In genomic region chr10:67985100-67985499, GRCm38 (mm10) we compare ENCODE assay signal across 19 mouse cellular contexts. TPM values are rescaled to one million over a fixed set of nuclear protein-coding genes. Genes with fewer than 3 reads are reported as not detected.
DNase-seq lines count a peak whose midpoint lies in the region; ATAC-seq and TF ChIP-seq lines count a peak whose summit lies in the region.
"Had no signal": no experiment of that assay in that cellular context is flagged by ENCODE, and none has a peak within 500 bp of the region (broad histone marks: within the 10 kb centered on the region; RNA-seq: fewer than 3 reads in every experiment).

No protein-coding gene starts in this region.

- no peak overlapping the region for H3K4me2 ChIP-seq in forebrain, embryonic 16.5 days (ENCODE audit: low read length)
- H3K4me2 ChIP-seq in forebrain, postnatal 0 days (ENCODE audit: low read depth), result no peak overlapping the region
- H3K4me2 ChIP-seq: embryonic facial prominence, embryonic 13.5 days; heart, embryonic 11.5 days; hindbrain, embryonic 13.5 days; limb, embryonic 15.5 days; liver, embryonic 13.5 days; midbrain, embryonic 11.5 days; neural tube, embryonic 13.5 days had no signal

- H3K27me3 ChIP-seq in forebrain, embryonic 16.5 days (replicated peaks; ENCODE audit: control insufficient read depth, insufficient read depth, low read length), result no peaks in the 10 kb centered on the region
- no peaks in the 10 kb centered on the region for H3K27me3 ChIP-seq in forebrain, postnatal 0 days (ENCODE audit: insufficient read depth, low read length)
- H3K27me3 ChIP-seq: embryonic facial prominence, embryonic 13.5 days; hindbrain, embryonic 13.5 days; limb, embryonic 15.5 days; liver, embryonic 13.5 days; neural tube, embryonic 13.5 days had no signal

- H3K36me3 ChIP-seq in forebrain, embryonic 16.5 days (ENCODE audit: control insufficient read depth, insufficient read depth), result no peaks in the 10 kb centered on the region
- H3K36me3 ChIP-seq in forebrain, postnatal 0 days (ENCODE audit: insufficient read depth), result no peaks in the 10 kb centered on the region
- H3K36me3 ChIP-seq: hindbrain, embryonic 13.5 days; liver, embryonic 13.5 days; neural tube, embryonic 13.5 days had no signal

- WGBS in forebrain, embryonic 16.5 days, result 79% methylated on average over 17 of the region's 17 CpGs
- WGBS in forebrain, postnatal 0 days, result 79% methylated on average over 17 of the region's 17 CpGs

- no peak overlapping the region for H3K27ac ChIP-seq in forebrain, embryonic 16.5 days (ENCODE audit: low read length)
- no peak overlapping the region for H3K27ac ChIP-seq in forebrain, postnatal 0 days (ENCODE audit: low read depth, low read length)
- H3K27ac ChIP-seq: embryonic facial prominence, embryonic 13.5 days; hindbrain, embryonic 13.5 days; kidney, postnatal 0 days; limb, embryonic 10.5 days; limb, embryonic 15.5 days; liver, embryonic 13.5 days; neural tube, embryonic 13.5 days had no signal

- no peaks in the 10 kb centered on the region for H3K9me3 ChIP-seq in forebrain, embryonic 16.5 days (ENCODE audit: control insufficient read depth, low read length)
- no peaks in the 10 kb centered on the region for H3K9me3 ChIP-seq in forebrain, postnatal 0 days (ENCODE audit: low read length)
- H3K9me3 ChIP-seq: embryonic facial prominence, embryonic 13.5 days; hindbrain, embryonic 13.5 days; limb, embryonic 10.5 days; limb, embryonic 15.5 days; liver, embryonic 13.5 days; neural tube, embryonic 13.5 days had no signal

- peaks cover 5% of the 10 kb centered on the region for H3K4me1 ChIP-seq in forebrain, embryonic 16.5 days (replicated peaks; ENCODE audit: control insufficient read depth, insufficient read depth, low read length)
- peaks cover 3% of the 10 kb centered on the region; the same call in 1 of the 2 replicates for H3K4me1 ChIP-seq in forebrain, postnatal 0 days (ENCODE audit: insufficient read depth)
- H3K4me1 ChIP-seq: limb, embryonic 15.5 days had no signal

- no peak for DNase-seq in forebrain, postnatal 0 days
- peak; percentile 34 for DNase-seq in layer of hippocampus, adult 9-11 months
- DNase-seq in layer of hippocampus, adult 8-10 months (ENCODE audit: low spot score in 2 of 2), result no peak
- peak; percentile 36 for DNase-seq in NIH3T3 (ENCODE audit: low read depth)
- peak; percentile 34 for DNase-seq in brain, adult 2 months (ENCODE audit: low read depth, low spot score)
- no peak for DNase-seq in kidney, postnatal 36 days
- DNase-seq: gastrocnemius, postnatal 25 days; liver, embryonic 13.5 days had no signal

- no peak overlapping the region for H3K9ac ChIP-seq in forebrain, embryonic 16.5 days (replicated peaks; ENCODE audit: low read depth, low read length)
- H3K9ac ChIP-seq in forebrain, postnatal 0 days, result no peak overlapping the region
- H3K9ac ChIP-seq: embryonic facial prominence, embryonic 13.5 days; hindbrain, embryonic 13.5 days; limb, embryonic 15.5 days; liver, embryonic 13.5 days; neural tube, embryonic 13.5 days had no signal

- peak; percentile 4; the same call in 1 of the 2 replicates for ATAC-seq in forebrain, embryonic 16.5 days
- ATAC-seq in forebrain, postnatal 0 days, result no peak

- H3K4me3 ChIP-seq in forebrain, embryonic 16.5 days (replicated peaks; ENCODE audit: low read length), result no peak overlapping the region
- no peak overlapping the region for H3K4me3 ChIP-seq in forebrain, postnatal 0 days (ENCODE audit: low read depth, low read length)
- H3K4me3 ChIP-seq: embryonic facial prominence, embryonic 13.5 days; hindbrain, embryonic 13.5 days; limb, embryonic 10.5 days; limb, embryonic 15.5 days; liver, embryonic 13.5 days; neural tube, embryonic 13.5 days had no signal

- no peak for TF ChIP-seq CTCF in forebrain, postnatal 0 days (IDR thresholded peaks at IDR 0.05; ENCODE audit: low read depth)

RNA-seq across cellular contexts. Expression of gene Rtkn2, which starts 5.7 kb away (rescaled TPM):
- polyA plus RNA-seq in forebrain, embryonic 16.5 days (2015; fragmentation: Nextera tagmentation; extraction: Ambion mirVana), result 8.1 and 10.0 TPM in 2 replicates
- 4.5 and 4.9 TPM in 2 replicates for total RNA-seq in forebrain, postnatal 0 days (2014; rRNA removed)
- 3.2 and 4.2 TPM in 2 replicates for polyA plus RNA-seq in forebrain, postnatal 0 days (2015; fragmentation: Nextera tagmentation; extraction: Ambion mirVana)
- total RNA-seq in layer of hippocampus, adult 8-10 months (2022), result 1 to 10 TPM; 5.6 to 8.2 (median 7.0) TPM
- polyA plus RNA-seq: adrenal gland, adult 2 months; large intestine, adult 2 months had no signal

Comparison
In these comparisons a context has a peak if more than half of its experiments do, and no peak if none do; other contexts are left out.
1. DNase-seq: peak in layer of hippocampus, adult 9-11 months (single experiment), NIH3T3 (single experiment) and brain, adult 2 months (single experiment); none in forebrain, postnatal 0 days (single experiment), layer of hippocampus, adult 8-10 months (0 of 2) and kidney, postnatal 36 days (0 of 2).